Comparison of ENCODE assay signal across 18 mouse cellular contexts in genomic region chr14:77811466-77811865, GRCm38 (mm10).
"Had no signal": no experiment of that assay in that cellular context is flagged by ENCODE, and none has a peak within 500 bp of the region (broad histone marks: within the 10 kb centered on the region; RNA-seq: fewer than 3 reads in every experiment).

No protein-coding gene starts in this region.

- H3K9me3 ChIP-seq: midbrain, embryonic 10.5 days; midbrain, embryonic 12.5 days; neural tube, embryonic 13.5 days; neural tube, embryonic 15.5 days had no signal

- H3K4me1 ChIP-seq: midbrain, embryonic 10.5 days; midbrain, embryonic 12.5 days; neural tube, embryonic 15.5 days had no signal

- H3K27ac ChIP-seq: midbrain, embryonic 10.5 days; midbrain, embryonic 12.5 days; neural tube, embryonic 13.5 days; neural tube, embryonic 15.5 days had no signal

- H3K4me2 ChIP-seq: lung, embryonic 14.5 days; midbrain, embryonic 12.5 days; neural tube, embryonic 13.5 days; neural tube, embryonic 15.5 days had no signal

- H3K4me3 ChIP-seq: midbrain, embryonic 10.5 days; midbrain, embryonic 12.5 days; myocyte; neural tube, embryonic 13.5 days; neural tube, embryonic 15.5 days had no signal

- H3K36me3 ChIP-seq: midbrain, embryonic 10.5 days; midbrain, embryonic 12.5 days; neural tube, embryonic 13.5 days; neural tube, embryonic 15.5 days had no signal

- H3K27me3 ChIP-seq: midbrain, embryonic 12.5 days; neural tube, embryonic 13.5 days; neural tube, embryonic 15.5 days had no signal

- H3K9ac ChIP-seq: lung, embryonic 14.5 days; midbrain, embryonic 12.5 days; neural tube, embryonic 13.5 days; neural tube, embryonic 15.5 days had no signal

- ATAC-seq: midbrain, embryonic 16.5 days had no signal

- DNase-seq: lung, embryonic 14.5 days; lung, postnatal 10 days; lung, postnatal 4 days; midbrain, embryonic 14.5 days; retina, postnatal 1 day; right cerebral cortex, adult 18-20 months; right cerebral cortex, postnatal 25 days; right cerebral cortex, postnatal 4 days; spleen, adult 18-20 months; thymus, adult 18-20 months; thymus, postnatal 14 days; thymus, postnatal 36 days had no signal
